Mouse (Mus musculus) lung, adult 2 months (tissue): ENCODE data around the gene Slc8a1.

Experiments used
- CTCF ChIP-seq: fragments of 200-500 bp; IDR thresholded peaks from 2 replicates; pipeline ENCODE4 v1.5.1; 2011; ENCODE audit warnings: mild to moderate bottlenecking, low read length, control low read depth; ENCODE audit not compliant: insufficient read depth
- POLR2A ChIP-seq: fragments of 200-500 bp; IDR thresholded peaks from 2 replicates; pipeline ENCODE4 v1.6.1; 2011; ENCODE audit warnings: low read depth, mild to moderate bottlenecking, control low read depth, low read length, borderline replicate concordance; ENCODE audit errors: extremely low read depth

DNA sequence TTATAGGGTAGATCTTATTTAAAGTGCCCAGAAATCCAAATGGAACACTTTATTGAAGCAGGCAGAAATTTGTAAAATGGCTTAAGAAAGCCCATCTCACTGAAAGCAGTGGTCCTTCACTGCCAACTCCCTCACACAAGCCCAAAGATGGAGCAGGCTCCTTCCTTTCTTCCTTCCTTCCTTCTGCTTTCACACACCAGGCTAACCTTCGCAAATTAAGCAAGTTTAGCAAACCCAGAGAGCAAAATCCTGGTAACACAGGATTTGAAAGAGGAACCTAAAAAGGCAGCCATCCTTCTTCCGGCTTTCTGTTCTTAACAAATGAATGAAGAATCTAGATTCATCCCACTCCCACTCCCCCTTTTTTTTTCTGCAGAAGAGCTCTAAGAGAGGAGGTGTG lies 70.2 kb downstream of the Slc8a1 start:
- TF ChIP-seq CTCF (no peak), POLR2A (no peak)
